Mouse (Mus musculus) kidney, embryonic 15.5 days (tissue): ENCODE results near the gene Gm42674. TPM values are rescaled to one million over a fixed set of nuclear protein-coding genes. Genes with fewer than 3 reads are reported as not detected.
A peak's percentile ranks its signal among the peaks of the same experiment; 100 is the strongest.

Experiments
- ATAC-seq: fragments of 200-750 bp; cut with Nextera tagmentation; replicated peaks from 2 replicates; pipeline ENCODE4 v1.8.0; 2017; ENCODE audit warnings: moderate TSS enrichment; ENCODE audit not compliant: low FRiP score
- H3K27ac ChIP-seq: fragments of 300-500 bp; sonication (generic); 2 replicates; pipeline ENCODE4 v1.5.1; 2015; ENCODE audit warnings: mild to moderate bottlenecking, inconsistent platforms
- H3K27me3 ChIP-seq: fragments of 300-500 bp; sonication (generic); 2 replicates; pipeline ENCODE4 v1.6.1; 2015; ENCODE audit warnings: inconsistent platforms
- H3K36me3 ChIP-seq: fragments of 300-500 bp; sonication (generic); 2 replicates; pipeline ENCODE4 v1.6.1; 2015; ENCODE audit warnings: inconsistent platforms
- H3K4me1 ChIP-seq: fragments of 300-500 bp; sonication (generic); 2 replicates; pipeline ENCODE4 v1.6.1; 2015; ENCODE audit warnings: inconsistent platforms
- H3K4me2 ChIP-seq: fragments of 300-500 bp; sonication (generic); 2 replicates; pipeline ENCODE4 v1.6.1; 2015; ENCODE audit warnings: moderate library complexity, mild to moderate bottlenecking, inconsistent platforms
- H3K4me3 ChIP-seq: fragments of 300-500 bp; sonication (generic); replicated peaks from 2 replicates; pipeline ENCODE4 v1.5.1; 2015; ENCODE audit warnings: mild to moderate bottlenecking, inconsistent platforms
- H3K9ac ChIP-seq: fragments of 300-500 bp; sonication (generic); 2 replicates; pipeline ENCODE4 v1.6.1; 2015; ENCODE audit warnings: mild to moderate bottlenecking, inconsistent platforms
- H3K9me3 ChIP-seq: fragments of 300-500 bp; sonication (generic); replicated peaks from 2 replicates; pipeline ENCODE4 v1.6.1; 2016; ENCODE audit warnings: inconsistent platforms
- WGBS: fragments of 180-500 bp; shearing (Covaris S2); methylation state at CpG from one replicate; pipeline ENCODE4 v1.1.7; 2015; ENCODE audit warnings: mixed read lengths; 5-methylcytosine and 5-hydroxymethylcytosine counted together
- polyA plus RNA-seq: library from polyadenylated mRNA; unstranded; fragments of >200 nt; fragmentation: Nextera tagmentation; extraction: Ambion mirVana; gene quantifications from 2 replicates; pipeline ENCODE4 v1.2.1, GENCODE M21; 2015

Gene Gm42674
- not detected in 2 replicates for polyA plus RNA-seq

- Histone ChIP-seq H3K4me1 (peaks cover 35% of the 10 kb centered on the region), H3K27ac (no peak within 1 kb of the TSS), H3K27me3 (no peaks in the 10 kb centered on the region), H3K4me3 (no peak within 1 kb of the TSS), H3K36me3 (no peaks in the 10 kb centered on the region), H3K4me2 (no peak within 1 kb of the TSS), H3K9me3 (no peaks in the 10 kb centered on the region), H3K9ac (no peak within 1 kb of the TSS)
- WGBS: 73% methylated on average over 11 of the region's 11 CpGs
- no peak for ATAC-seq
Observed at GRCm38 (mm10) chr3:90601486-90602110, at the start of gene Gm42674. Gm42674 (plus strand) TSS chr3:90601904.

- no peak overlapping the region for H3K4me3 ChIP-seq
- H3K36me3 ChIP-seq: no peaks in the 10 kb centered on the region
- H3K27ac ChIP-seq: no peak overlapping the region
- H3K9ac ChIP-seq: no peak overlapping the region
- H3K27me3 ChIP-seq: no peaks in the 10 kb centered on the region
- ATAC-seq: no peak
- WGBS: 90% methylated on average over 2 of the region's 2 CpGs
- H3K4me2 ChIP-seq: no peak overlapping the region
- peaks cover 9% of the 10 kb centered on the region; the same call in 1 of the 2 replicates for H3K4me1 ChIP-seq
- H3K9me3 ChIP-seq: no peaks in the 10 kb centered on the region
Observed at GRCm38 (mm10) chr3:90552231-90552630, 49.5 kb upstream of the Gm42674 start.

GRCm38 (mm10) chr3:90555954-90556353 lies 45.8 kb upstream of the Gm42674 start:
- H3K27me3 ChIP-seq: no peaks in the 10 kb centered on the region
- H3K36me3 ChIP-seq: no peaks in the 10 kb centered on the region
- H3K4me3 ChIP-seq: no peak overlapping the region
- no peak overlapping the region for H3K27ac ChIP-seq
- H3K4me1 ChIP-seq: no peaks in the 10 kb centered on the region
- H3K9me3 ChIP-seq: no peaks in the 10 kb centered on the region
- H3K4me2 ChIP-seq: no peak overlapping the region
- no peak overlapping the region for H3K9ac ChIP-seq
- ATAC-seq: no peak
- WGBS: 72% methylated on average over 5 of the region's 5 CpGs

- H3K4me2 ChIP-seq: no peak within 1 kb of the TSS
- no peak within 1 kb of the TSS for H3K4me3 ChIP-seq
- no peaks in the 10 kb centered on the region for H3K9me3 ChIP-seq
- no peaks in the 10 kb centered on the region for H3K27me3 ChIP-seq
- no peak within 1 kb of the TSS for H3K9ac ChIP-seq
- no peak for ATAC-seq
- H3K27ac ChIP-seq: no peak within 1 kb of the TSS
- H3K36me3 ChIP-seq: no peaks in the 10 kb centered on the region
- WGBS: 65% methylated on average over 6 of the region's 6 CpGs
- no peaks in the 10 kb centered on the region for H3K4me1 ChIP-seq
Observed at GRCm38 (mm10) chr3:90560008-90560628, 41.6 kb upstream of the Gm42674 start, which contains the start of gene S100a3. S100a3 (plus strand) TSS chr3:90560578.

- Histone ChIP-seq H3K36me3 (no peaks in the 10 kb centered on the region), H3K4me3 (no peak overlapping the region), H3K4me1 (0 out of 2 replicates have a peak, but pooled peaks cover 4% of the 10 kb centered on the region), H3K27ac (no peak overlapping the region), H3K9ac (no peak overlapping the region), H3K27me3 (no peaks in the 10 kb centered on the region), H3K4me2 (no peak overlapping the region), H3K9me3 (no peaks in the 10 kb centered on the region)
- ATAC-seq: no peak
- 85% methylated on average over 5 of the region's 5 CpGs for WGBS
Observed at GRCm38 (mm10) chr3:90574691-90575090, 27.0 kb upstream of the Gm42674 start.

GRCm38 (mm10) chr3:90575320-90575719 lies 26.4 kb upstream of the Gm42674 start:
- Histone ChIP-seq H3K9ac (no peak overlapping the region), H3K4me2 (no peak overlapping the region), H3K27me3 (no peaks in the 10 kb centered on the region), H3K27ac (no peak overlapping the region), H3K36me3 (no peaks in the 10 kb centered on the region), H3K9me3 (no peaks in the 10 kb centered on the region), H3K4me1 (0 out of 2 replicates have a peak, but pooled peaks cover 4% of the 10 kb centered on the region), H3K4me3 (no peak overlapping the region)
- 66% methylated on average over 3 of the region's 3 CpGs for WGBS
- no peak for ATAC-seq

GRCm38 (mm10) chr3:90576351-90577001 lies 25.2 kb upstream of the Gm42674 start:
- Histone ChIP-seq H3K9me3 (no peaks in the 10 kb centered on the region), H3K27ac (peak overlapping the region; percentile 51; the same call in 1 of the 2 replicates), H3K4me1 (0 out of 2 replicates have a peak, but pooled peaks cover 4% of the 10 kb centered on the region), H3K4me2 (no peak overlapping the region), H3K27me3 (no peaks in the 10 kb centered on the region), H3K9ac (no peak overlapping the region), H3K36me3 (no peaks in the 10 kb centered on the region), H3K4me3 (no peak overlapping the region)
- ATAC-seq: no peak
- WGBS: 66% methylated on average over 10 of the region's 10 CpGs

GRCm38 (mm10) chr3:90579433-90579832 lies 22.3 kb upstream of the Gm42674 start:
- Histone ChIP-seq H3K4me3 (no peak overlapping the region), H3K27ac (no peak overlapping the region), H3K9me3 (no peaks in the 10 kb centered on the region), H3K4me1 (peaks cover 9% of the 10 kb centered on the region; the same call in 1 of the 2 replicates), H3K9ac (no peak overlapping the region), H3K4me2 (no peak overlapping the region), H3K36me3 (no peaks in the 10 kb centered on the region), H3K27me3 (no peaks in the 10 kb centered on the region)
- ATAC-seq: no peak; the same call in 1 of the 2 replicates
- WGBS: 44% methylated on average over 7 of the region's 7 CpGs

- H3K4me2 ChIP-seq: no peak overlapping the region
- no peaks in the 10 kb centered on the region for H3K27me3 ChIP-seq
- H3K9me3 ChIP-seq: no peaks in the 10 kb centered on the region
- no peak overlapping the region for H3K27ac ChIP-seq
- no peaks in the 10 kb centered on the region for H3K36me3 ChIP-seq
- 91% methylated on average over 5 of the region's 5 CpGs for WGBS
- H3K9ac ChIP-seq: no peak overlapping the region
- no peak for ATAC-seq
- peaks cover 11% of the 10 kb centered on the region; the same call in 1 of the 2 replicates for H3K4me1 ChIP-seq
- H3K4me3 ChIP-seq: no peak overlapping the region
Observed at GRCm38 (mm10) chr3:90581141-90581540, 20.6 kb upstream of the Gm42674 start.

GRCm38 (mm10) chr3:90582156-90582555 lies 19.5 kb upstream of the Gm42674 start:
- H3K36me3 ChIP-seq: no peaks in the 10 kb centered on the region
- 94% methylated on average over 1 of the region's 1 CpGs for WGBS

GRCm38 (mm10) chr3:90582556-90582955 lies 19.1 kb upstream of the Gm42674 start:
- Histone ChIP-seq H3K27ac (no peak overlapping the region), H3K4me3 (no peak overlapping the region), H3K4me1 (peaks cover 19% of the 10 kb centered on the region; the same call in 1 of the 2 replicates), H3K9me3 (no peaks in the 10 kb centered on the region), H3K27me3 (no peaks in the 10 kb centered on the region), H3K36me3 (no peaks in the 10 kb centered on the region), H3K4me2 (no peak overlapping the region), H3K9ac (no peak overlapping the region)
- no peak for ATAC-seq
- WGBS: 75% methylated on average over 4 of the region's 4 CpGs

More at GRCm38 (mm10) chr3:90582156-90582555, 19.5 kb upstream of the Gm42674 start:
- Histone ChIP-seq H3K4me1 (peaks cover 17% of the 10 kb centered on the region; the same call in 1 of the 2 replicates), H3K9me3 (no peaks in the 10 kb centered on the region), H3K9ac (no peak overlapping the region), H3K27me3 (no peaks in the 10 kb centered on the region), H3K4me3 (no peak overlapping the region), H3K4me2 (no peak overlapping the region), H3K27ac (no peak overlapping the region)
- no peak for ATAC-seq

- Histone ChIP-seq H3K36me3 (no peaks in the 10 kb centered on the region), H3K4me1 (peaks cover 19% of the 10 kb centered on the region; the same call in 1 of the 2 replicates), H3K4me3 (no peak overlapping the region), H3K27ac (no peak overlapping the region), H3K9ac (no peak overlapping the region), H3K9me3 (no peaks in the 10 kb centered on the region), H3K4me2 (no peak overlapping the region), H3K27me3 (no peaks in the 10 kb centered on the region)
- ATAC-seq: no peak
- 42% methylated on average over 3 of the region's 3 CpGs for WGBS
Observed at GRCm38 (mm10) chr3:90583893-90584292, 17.8 kb upstream of the Gm42674 start.
